Mouse (Mus musculus): ENCODE measurements at regions not wholly inside any gene's neighbourhood (a gene's known extent, or its start where the extent isn't known, plus 50 kb on each side); places are given as distances from the start of the nearest gene placed in this dataset.

DNA sequence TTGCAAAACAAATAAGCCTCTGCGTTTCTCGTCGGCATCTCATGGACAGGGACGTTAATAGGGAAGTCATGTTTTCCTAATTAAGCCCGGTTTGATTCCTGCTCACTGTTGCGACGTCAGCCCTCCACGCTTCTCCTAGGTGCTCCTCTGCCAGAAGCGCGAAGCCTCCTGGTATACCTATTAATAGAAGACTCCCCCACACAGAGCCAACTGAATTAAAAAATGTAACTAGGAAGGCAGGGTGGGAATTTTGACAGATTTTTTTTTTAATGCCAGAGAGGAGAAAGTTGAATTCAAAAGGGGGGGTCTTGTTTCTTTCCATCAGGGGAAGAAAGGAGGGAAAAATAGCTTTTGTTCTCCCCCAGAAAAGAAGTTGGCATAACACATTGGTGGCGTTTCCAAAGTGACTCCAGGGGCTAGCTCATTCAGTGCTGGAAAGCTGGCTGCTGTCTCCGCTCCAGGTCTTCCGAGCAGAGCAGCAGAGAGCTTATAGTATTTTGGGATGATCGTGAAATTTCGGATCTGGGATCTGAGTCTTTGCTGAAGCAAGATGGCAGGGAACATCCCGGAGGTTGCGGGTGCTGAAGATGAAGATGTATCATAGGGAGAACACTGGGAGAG, 214.1 kb upstream of the Gm4791 start:
- no peak for TF ChIP-seq CTCF (IDR thresholded peaks at IDR 0.05; ENCODE audit: insufficient read depth, low read depth, low read length)
- no peak for TF ChIP-seq POLR2A (IDR thresholded peaks at IDR 0.05; ENCODE audit: insufficient read depth, low read depth, low read length)

Measured in olfactory bulb, adult 2 months (tissue).